Mouse (Mus musculus) spleen, adult 2 months (tissue): ENCODE data around the gene Metap1. TPM values are rescaled to one million over a fixed set of nuclear protein-coding genes. Genes with fewer than 3 reads are reported as not detected.

ENCODE experiments used
- DNase-seq, 2 experiments: peaks; one replicate each; pipeline versions ENCODE4 v3.0.0 to v3.0.0-alpha.2; 2012 to 2021; ENCODE audit warnings: low spot score in 2 of 2, low read depth in 1 of 2
- H3K27ac ChIP-seq: fragments of 200-500 bp; 2 replicates; pipeline ENCODE4 v1.5.1; 2012; ENCODE audit warnings: low read length, inconsistent platforms; ENCODE audit not compliant: insufficient read depth
- H3K27me3 ChIP-seq: fragments of 200-500 bp; 2 replicates; pipeline ENCODE4 v1.6.1; 2012; ENCODE audit warnings: mild to moderate bottlenecking, moderate library complexity, low read length, inconsistent platforms; ENCODE audit not compliant: control insufficient read depth, insufficient read depth
- H3K36me3 ChIP-seq: fragments of 200-500 bp; 2 replicates; pipeline ENCODE4 v1.6.1; 2012; ENCODE audit warnings: mild to moderate bottlenecking, low read length, inconsistent platforms; ENCODE audit not compliant: control insufficient read depth, insufficient read depth
- H3K4me1 ChIP-seq: fragments of 200-500 bp; 2 replicates; pipeline ENCODE4 v1.6.1; 2011; ENCODE audit warnings: inconsistent platforms; ENCODE audit not compliant: control insufficient read depth, insufficient read depth, insufficient read length
- H3K4me3 ChIP-seq: fragments of 200-500 bp; 2 replicates; pipeline ENCODE4 v1.5.1; 2011; ENCODE audit warnings: mild to moderate bottlenecking, inconsistent platforms; ENCODE audit not compliant: insufficient read depth, insufficient read length; ENCODE audit errors: extremely low read depth
- CTCF ChIP-seq: fragments of 200-500 bp; IDR thresholded peaks from 2 replicates; pipeline ENCODE4 v1.5.1; 2011; ENCODE audit warnings: mild to moderate bottlenecking, inconsistent platforms; ENCODE audit not compliant: insufficient read depth, insufficient read length, insufficient replicate concordance; ENCODE audit errors: extremely low read depth
- POLR2A ChIP-seq: fragments of 200-500 bp; IDR thresholded peaks from 2 replicates; pipeline ENCODE4 v1.6.1; 2011; ENCODE audit warnings: low read depth, low read length, inconsistent platforms
- WGBS: fragments of 180-500 bp; shearing (Covaris S2); methylation state at CpG from one replicate; pipeline ENCODE4 v1.1.7; 2018; 5-methylcytosine and 5-hydroxymethylcytosine counted together
- polyA plus RNA-seq: library from polyadenylated mRNA; depleted of rRNA; stranded (reverse); fragments of >200 nt; gene quantifications from 2 replicates; pipeline ENCODE4 v1.2.3, GENCODE M21; 2012

Metap1 gene
- polyA plus RNA-seq, 1 experiment = 8.5 TPM

DNA sequence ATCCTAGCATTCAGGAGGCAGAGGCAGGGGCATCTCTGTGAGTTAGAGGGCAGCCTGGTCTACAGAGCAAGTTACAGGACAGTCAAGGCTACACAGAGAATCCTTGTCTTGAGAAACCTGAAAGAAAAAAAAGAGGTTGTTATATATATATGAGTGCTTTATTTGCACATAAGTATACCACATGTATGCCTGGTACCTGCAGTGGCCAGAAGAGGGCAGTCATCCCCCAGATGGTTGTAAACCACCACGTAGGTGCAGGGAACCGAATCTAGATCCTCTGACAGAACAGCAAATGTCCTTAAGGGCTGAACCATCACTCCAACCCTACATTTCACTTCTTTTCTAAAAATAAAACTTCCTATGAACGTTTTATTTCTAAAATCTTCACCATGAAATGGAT lies 28.6 kb upstream of the Metap1 start:
- Histone ChIP-seq H3K36me3 (no peaks in the 10 kb centered on the region), H3K4me1 (no peaks in the 10 kb centered on the region), H3K27ac (no peak overlapping the region), H3K27me3 (no peaks in the 10 kb centered on the region), H3K4me3 (no peak overlapping the region)
- 71% methylated on average over 3 of the region's 3 CpGs for WGBS
- DNase-seq = peak in 1 of 2 experiments; percentile 21
- TF ChIP-seq POLR2A (no peak), CTCF (peak; percentile 14; the same call in 1 of the 2 replicates)

DNA sequence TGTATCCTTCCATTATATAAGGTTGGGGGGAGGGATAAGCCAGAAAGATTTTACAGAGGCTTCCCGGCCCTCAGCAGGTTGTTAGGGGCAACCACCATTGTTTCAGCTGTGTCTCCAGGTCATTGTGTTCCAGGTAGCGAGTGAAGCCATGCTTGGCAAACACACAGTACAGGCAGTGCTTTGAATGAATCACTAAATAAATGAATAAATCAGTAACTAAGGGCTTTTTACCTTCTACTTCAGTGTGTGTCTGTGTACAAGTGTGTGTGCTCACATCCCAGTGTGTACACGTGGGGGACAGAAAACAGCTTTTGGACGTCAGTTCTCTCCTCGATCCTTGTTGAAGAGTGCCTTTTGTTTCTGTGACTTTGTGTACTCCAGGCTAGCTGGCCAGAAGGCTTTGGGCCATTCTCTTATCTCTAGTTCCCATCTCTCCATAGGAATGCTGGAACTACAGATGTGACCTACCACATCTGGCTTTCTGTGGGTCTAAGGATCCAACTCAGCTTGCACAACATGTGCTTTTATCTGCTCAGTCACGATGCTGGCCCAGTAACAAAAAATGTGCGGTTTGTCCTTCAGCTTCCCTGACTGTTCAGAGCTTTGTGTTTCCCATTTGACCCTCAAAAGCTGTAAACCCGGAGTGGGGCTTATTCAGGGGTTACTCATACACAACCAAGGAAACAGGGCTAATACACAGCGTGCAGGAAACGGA lies 26.5 kb upstream of the Metap1 start:
- H3K4me1 ChIP-seq = no peaks in the 10 kb centered on the region
- no peak for DNase-seq
- 83% methylated on average over 10 of the region's 10 CpGs for WGBS

DNA sequence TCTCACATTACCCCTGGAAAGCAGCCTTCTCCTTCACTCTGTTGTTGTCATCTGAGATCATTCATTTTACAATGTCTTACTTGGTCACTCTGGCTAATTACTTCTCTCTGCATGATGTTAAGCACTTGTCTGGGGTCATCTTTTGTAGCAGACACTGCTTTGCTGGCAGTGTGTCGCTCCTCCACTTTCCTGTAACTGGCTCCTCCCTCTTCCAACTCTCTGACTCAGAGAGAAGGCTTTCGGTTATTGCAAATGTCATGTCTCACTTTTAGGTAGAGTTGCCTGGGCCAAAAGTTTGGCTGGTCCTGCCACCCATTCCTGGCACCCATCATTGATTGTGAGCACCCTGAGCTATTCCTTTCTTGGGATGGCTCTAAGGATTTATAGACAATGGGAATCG lies 25.4 kb upstream of the Metap1 start:
- no peaks in the 10 kb centered on the region for H3K4me1 ChIP-seq
- no peak for TF ChIP-seq CTCF
- no peak for TF ChIP-seq POLR2A
- H3K4me3 ChIP-seq = no peak overlapping the region
- no peaks in the 10 kb centered on the region for H3K36me3 ChIP-seq
- no peak for DNase-seq
- H3K27me3 ChIP-seq = no peaks in the 10 kb centered on the region
- H3K27ac ChIP-seq = no peak overlapping the region
- 88% methylated on average over 3 of the region's 3 CpGs for WGBS

More for the DNA sequence above, 26.5 kb upstream of the Metap1 start:
- H3K27me3 ChIP-seq = no peaks in the 10 kb centered on the region
- no peak overlapping the region for H3K27ac ChIP-seq
- no peak overlapping the region for H3K4me3 ChIP-seq
- TF ChIP-seq CTCF = no peak
- no peak for TF ChIP-seq POLR2A
- no peaks in the 10 kb centered on the region for H3K36me3 ChIP-seq

DNA sequence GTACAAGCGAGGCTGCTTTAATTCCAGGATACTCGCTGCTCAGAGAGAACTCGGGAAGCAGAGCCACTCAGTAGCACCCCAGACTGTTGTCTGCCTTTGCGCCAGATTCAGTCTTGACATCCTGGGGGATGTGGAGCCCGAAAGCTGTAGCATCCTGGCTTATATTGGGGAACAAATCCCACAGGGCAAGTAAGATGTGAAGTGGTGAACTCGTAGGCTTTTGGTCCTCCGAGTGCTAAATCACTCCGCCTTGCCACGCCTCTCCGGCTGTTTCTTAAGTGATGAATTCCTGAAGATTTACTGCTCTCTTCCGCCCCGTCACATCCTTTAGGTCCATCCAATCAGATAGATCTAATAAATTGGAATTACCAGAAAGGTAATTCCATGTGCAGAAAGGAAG lies 23.9 kb upstream of the Metap1 start:
- 83% methylated on average over 12 of the region's 12 CpGs for WGBS

DNA sequence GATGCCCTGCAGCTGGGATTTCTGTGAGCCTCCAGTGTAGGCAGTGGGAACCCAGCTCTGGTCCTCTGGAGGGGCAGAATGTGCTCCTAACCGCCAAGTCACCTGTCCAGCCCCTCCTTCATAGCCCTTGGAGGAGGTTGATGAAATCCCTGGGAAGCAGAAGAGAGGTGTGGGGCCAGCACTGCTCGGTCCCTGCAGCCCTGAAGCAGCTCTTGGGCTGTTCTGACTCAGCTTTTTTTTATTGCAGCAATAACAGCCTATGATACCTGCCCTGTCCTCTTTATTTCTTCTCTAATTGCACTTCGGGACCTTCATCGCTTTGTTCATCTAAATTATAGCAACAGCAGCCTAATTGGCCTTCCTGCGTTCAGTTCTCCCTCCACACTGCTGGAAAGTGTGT lies 21.2 kb upstream of the Metap1 start:
- H3K27me3 ChIP-seq = no peaks in the 10 kb centered on the region
- no peak overlapping the region for H3K27ac ChIP-seq
- 89% methylated on average over 5 of the region's 5 CpGs for WGBS
- no peak overlapping the region for H3K4me3 ChIP-seq
- no peaks in the 10 kb centered on the region for H3K36me3 ChIP-seq
- no peaks in the 10 kb centered on the region for H3K4me1 ChIP-seq
- TF ChIP-seq POLR2A (no peak), CTCF (no peak)
- DNase-seq = no peak

More for the DNA sequence above, 23.9 kb upstream of the Metap1 start:
- Histone ChIP-seq H3K27me3 (no peaks in the 10 kb centered on the region), H3K4me1 (no peaks in the 10 kb centered on the region), H3K4me3 (no peak overlapping the region), H3K27ac (no peak overlapping the region), H3K36me3 (no peaks in the 10 kb centered on the region)
- TF ChIP-seq POLR2A (no peak), CTCF (no peak)
- DNase-seq = no peak

DNA sequence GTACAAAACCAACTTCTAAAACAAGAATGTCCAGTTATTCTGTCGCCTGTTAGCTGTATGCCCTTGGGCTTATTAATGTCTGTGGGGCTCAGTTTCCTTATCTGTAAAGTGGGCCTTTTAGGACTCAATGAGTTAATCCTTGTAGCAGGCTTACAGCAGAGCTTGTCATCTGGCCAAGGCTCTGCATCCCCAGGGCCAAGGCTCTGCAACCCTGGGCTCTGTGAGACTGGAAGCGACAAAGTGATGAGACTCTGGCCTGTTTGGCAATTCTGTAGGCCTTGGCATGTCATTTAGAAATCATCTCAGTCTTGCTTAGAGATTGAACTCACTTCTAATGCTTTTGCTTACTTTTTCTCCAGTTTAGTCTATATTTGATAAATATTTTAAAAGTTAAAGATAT lies 20.3 kb upstream of the Metap1 start:
- DNase-seq = no peak
- Histone ChIP-seq H3K27ac (no peak overlapping the region), H3K36me3 (no peaks in the 10 kb centered on the region), H3K4me1 (no peaks in the 10 kb centered on the region), H3K4me3 (no peak overlapping the region), H3K27me3 (no peaks in the 10 kb centered on the region)
- TF ChIP-seq POLR2A = no peak
- TF ChIP-seq CTCF = no peak
- WGBS = 91% methylated on average over 2 of the region's 2 CpGs

DNA sequence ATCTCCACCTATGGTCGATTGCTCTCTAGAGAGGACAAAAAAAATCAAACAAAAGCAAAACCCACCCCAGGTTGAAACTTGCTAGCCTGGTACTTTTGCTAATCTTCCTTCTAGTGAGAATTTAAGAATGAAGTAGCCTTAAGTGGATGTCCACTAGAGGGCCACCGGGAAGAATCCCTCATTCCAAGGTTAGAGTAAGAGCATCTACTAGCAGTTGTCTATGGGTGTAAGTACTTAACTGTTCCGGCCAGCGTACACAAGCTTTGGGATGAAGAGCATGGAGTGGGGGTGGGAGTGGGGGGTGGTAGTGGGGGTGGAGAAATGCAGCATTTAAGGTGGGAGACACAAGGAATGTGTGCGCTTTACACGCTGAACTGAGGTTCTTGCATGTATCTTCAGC lies 17.4 kb upstream of the Metap1 start:
- TF ChIP-seq POLR2A (no peak), CTCF (no peak)
- H3K4me3 ChIP-seq = no peak overlapping the region
- no peaks in the 10 kb centered on the region for H3K36me3 ChIP-seq
- no peaks in the 10 kb centered on the region for H3K27me3 ChIP-seq
- 64% methylated on average over 6 of the region's 6 CpGs for WGBS
- H3K4me1 ChIP-seq = no peaks in the 10 kb centered on the region
- no peak for DNase-seq
- no peak overlapping the region for H3K27ac ChIP-seq
